Mouse (Mus musculus): ENCODE results near the gene Kcnj13. TPM values are rescaled to one million over a fixed set of nuclear protein-coding genes. Genes with fewer than 3 reads are reported as not detected.

Gene Kcnj13
- polyA plus RNA-seq (2015; fragmentation: Nextera tagmentation; extraction: Ambion mirVana), result 10.9 and 11.6 TPM in 2 replicates

GRCm38 (mm10) chr1:87394594-87394993 is at the start of gene Kcnj13:
Kcnj13 (minus strand) TSS chr1:87394729.
- no peak within 1 kb of the TSS; the same call in 1 of the 2 replicates for H3K27ac ChIP-seq (replicated peaks)
- no peak for TF ChIP-seq EP300 (optimal IDR thresholded peaks at IDR 0.05)
- no peak for TF ChIP-seq CTCF (IDR thresholded peaks at IDR 0.05; ENCODE audit: low read depth)
- no peak within 1 kb of the TSS for H3K9ac ChIP-seq (ENCODE audit: low read length)
- H3K4me1 ChIP-seq (replicated peaks; ENCODE audit: control insufficient read depth, insufficient read depth), result 0 out of 2 replicates have a peak, but pooled peaks cover 2% of the 10 kb centered on the region
- DNase-seq (ENCODE audit: low spot score), result peak; percentile 41
- no peaks in the 10 kb centered on the region for H3K36me3 ChIP-seq (ENCODE audit: control insufficient read depth, insufficient read depth, low read length)
- no peaks in the 10 kb centered on the region for H3K27me3 ChIP-seq (ENCODE audit: control insufficient read depth, insufficient read depth, low read length)
- 23% methylated on average over 6 of the region's 6 CpGs for WGBS
- ATAC-seq (ENCODE audit: low FRiP score, low TSS enrichment), result peak; percentile 55; the same call in 1 of the 2 replicates
- no peaks in the 10 kb centered on the region for H3K9me3 ChIP-seq (ENCODE audit: control insufficient read depth, low read length)
- H3K4me3 ChIP-seq (ENCODE audit: low read depth, low read length), result no peak within 1 kb of the TSS
- peak within 1 kb of the TSS; percentile 12; the same call in 1 of the 2 replicates for H3K4me2 ChIP-seq (replicated peaks; ENCODE audit: low read depth)

GRCm38 (mm10) chr1:87436583-87436982 is 42.1 kb upstream of the Kcnj13 start:
- Histone ChIP-seq H3K9me3 (ENCODE audit: control insufficient read depth, low read length) (no peaks in the 10 kb centered on the region), H3K36me3 (ENCODE audit: control insufficient read depth, insufficient read depth, low read length) (peaks cover 28% of the 10 kb centered on the region), H3K4me2 (replicated peaks; ENCODE audit: low read depth) (no peak overlapping the region), H3K4me1 (replicated peaks; ENCODE audit: control insufficient read depth, insufficient read depth) (no peaks in the 10 kb centered on the region), H3K27ac (replicated peaks) (no peak overlapping the region), H3K4me3 (ENCODE audit: low read depth, low read length) (no peak overlapping the region), H3K27me3 (ENCODE audit: control insufficient read depth, insufficient read depth, low read length) (no peaks in the 10 kb centered on the region), H3K9ac (ENCODE audit: low read length) (no peak overlapping the region)
- 68% methylated on average over 6 of the region's 6 CpGs for WGBS
- DNase-seq (ENCODE audit: low spot score), result no peak
- no peak for ATAC-seq (ENCODE audit: low FRiP score, low TSS enrichment)
- TF ChIP-seq CTCF (IDR thresholded peaks at IDR 0.05; ENCODE audit: low read depth), result no peak
- no peak for TF ChIP-seq EP300 (optimal IDR thresholded peaks at IDR 0.05)

GRCm38 (mm10) chr1:87435125-87435524 is 40.6 kb upstream of the Kcnj13 start:
- Histone ChIP-seq H3K27me3 (ENCODE audit: control insufficient read depth, insufficient read depth, low read length) (no peaks in the 10 kb centered on the region), H3K4me1 (replicated peaks; ENCODE audit: control insufficient read depth, insufficient read depth) (no peaks in the 10 kb centered on the region), H3K36me3 (ENCODE audit: control insufficient read depth, insufficient read depth, low read length) (peaks cover 26% of the 10 kb centered on the region), H3K27ac (replicated peaks) (no peak overlapping the region), H3K9ac (ENCODE audit: low read length) (no peak overlapping the region), H3K4me2 (replicated peaks; ENCODE audit: low read depth) (no peak overlapping the region), H3K9me3 (ENCODE audit: control insufficient read depth, low read length) (no peaks in the 10 kb centered on the region), H3K4me3 (ENCODE audit: low read depth, low read length) (no peak overlapping the region)
- TF ChIP-seq CTCF (IDR thresholded peaks at IDR 0.05; ENCODE audit: low read depth) (no peak), EP300 (optimal IDR thresholded peaks at IDR 0.05) (no peak)
- WGBS, result 80% methylated on average over 2 of the region's 2 CpGs
- DNase-seq (ENCODE audit: low spot score) (no peak), ATAC-seq (ENCODE audit: low FRiP score, low TSS enrichment) (no peak)

GRCm38 (mm10) chr1:87418733-87419132 is 24.2 kb upstream of the Kcnj13 start:
- 81% methylated on average over 4 of the region's 4 CpGs for WGBS
- Histone ChIP-seq H3K9me3 (ENCODE audit: control insufficient read depth, low read length) (no peaks in the 10 kb centered on the region), H3K27ac (replicated peaks) (no peak overlapping the region), H3K4me2 (replicated peaks; ENCODE audit: low read depth) (no peak overlapping the region), H3K4me1 (replicated peaks; ENCODE audit: control insufficient read depth, insufficient read depth) (no peaks in the 10 kb centered on the region), H3K4me3 (ENCODE audit: low read depth, low read length) (no peak overlapping the region), H3K9ac (ENCODE audit: low read length) (no peak overlapping the region), H3K27me3 (ENCODE audit: control insufficient read depth, insufficient read depth, low read length) (no peaks in the 10 kb centered on the region), H3K36me3 (ENCODE audit: control insufficient read depth, insufficient read depth, low read length) (peaks cover 11% of the 10 kb centered on the region)
- peak; percentile 81 for TF ChIP-seq CTCF (IDR thresholded peaks at IDR 0.05; ENCODE audit: low read depth)
- TF ChIP-seq EP300 (optimal IDR thresholded peaks at IDR 0.05), result no peak
- ATAC-seq (ENCODE audit: low FRiP score, low TSS enrichment) (no peak), DNase-seq (ENCODE audit: low spot score) (no peak)

GRCm38 (mm10) chr1:87409380-87409779 is 14.9 kb upstream of the Kcnj13 start:
- DNase-seq (ENCODE audit: low spot score) (no peak), ATAC-seq (ENCODE audit: low FRiP score, low TSS enrichment) (no peak)
- Histone ChIP-seq H3K27ac (replicated peaks) (no peak overlapping the region), H3K9me3 (ENCODE audit: control insufficient read depth, low read length) (no peaks in the 10 kb centered on the region), H3K4me3 (ENCODE audit: low read depth, low read length) (no peak overlapping the region), H3K27me3 (ENCODE audit: control insufficient read depth, insufficient read depth, low read length) (no peaks in the 10 kb centered on the region), H3K4me1 (replicated peaks; ENCODE audit: control insufficient read depth, insufficient read depth) (no peaks in the 10 kb centered on the region), H3K9ac (ENCODE audit: low read length) (no peak overlapping the region), H3K4me2 (replicated peaks; ENCODE audit: low read depth) (no peak overlapping the region), H3K36me3 (ENCODE audit: control insufficient read depth, insufficient read depth, low read length) (peaks cover 21% of the 10 kb centered on the region)
- TF ChIP-seq EP300 (optimal IDR thresholded peaks at IDR 0.05), result no peak
- no peak for TF ChIP-seq CTCF (IDR thresholded peaks at IDR 0.05; ENCODE audit: low read depth)
- 94% methylated on average over 4 of the region's 4 CpGs for WGBS

GRCm38 (mm10) chr1:87406012-87406411 is 11.5 kb upstream of the Kcnj13 start:
- Histone ChIP-seq H3K9ac (ENCODE audit: low read length) (no peak overlapping the region), H3K9me3 (ENCODE audit: control insufficient read depth, low read length) (no peaks in the 10 kb centered on the region), H3K27me3 (ENCODE audit: control insufficient read depth, insufficient read depth, low read length) (no peaks in the 10 kb centered on the region), H3K4me2 (replicated peaks; ENCODE audit: low read depth) (no peak overlapping the region), H3K36me3 (ENCODE audit: control insufficient read depth, insufficient read depth, low read length) (peaks cover 15% of the 10 kb centered on the region), H3K27ac (replicated peaks) (no peak overlapping the region), H3K4me1 (replicated peaks; ENCODE audit: control insufficient read depth, insufficient read depth) (no peaks in the 10 kb centered on the region), H3K4me3 (ENCODE audit: low read depth, low read length) (no peak overlapping the region)
- TF ChIP-seq CTCF (IDR thresholded peaks at IDR 0.05; ENCODE audit: low read depth) (no peak), EP300 (optimal IDR thresholded peaks at IDR 0.05) (no peak)
- DNase-seq (ENCODE audit: low spot score) (no peak), ATAC-seq (ENCODE audit: low FRiP score, low TSS enrichment) (no peak)

Measured in stomach, postnatal 0 days (tissue).